Mouse (Mus musculus): ENCODE data around the gene Adgrb3.

DNA sequence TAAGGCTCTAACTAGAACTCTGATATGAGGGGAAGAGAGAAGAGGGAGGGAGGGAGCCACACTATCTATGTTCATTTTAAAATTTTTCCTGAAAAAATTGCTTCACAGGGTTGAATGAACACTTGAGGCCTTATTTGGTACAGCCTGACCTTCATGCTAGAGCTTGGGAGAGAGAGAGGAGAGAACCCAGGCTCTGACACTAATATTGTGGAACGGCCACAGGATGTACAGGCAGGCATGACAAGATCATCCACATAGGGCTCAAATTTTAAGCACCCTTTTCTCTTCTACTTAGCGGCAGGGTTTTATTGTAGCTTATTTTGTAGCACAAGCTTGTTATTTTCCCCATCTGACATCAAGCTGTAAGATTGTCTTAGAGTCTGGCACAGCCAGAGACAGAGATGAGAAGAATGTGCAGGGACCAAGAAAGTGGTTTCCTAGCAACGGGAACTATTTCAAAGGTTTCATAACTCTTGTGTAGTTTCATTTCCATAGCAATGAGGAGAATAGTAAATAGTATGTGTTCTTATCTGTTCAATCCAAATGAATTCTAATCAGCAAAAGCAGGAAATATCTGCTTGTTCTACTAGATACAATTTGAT, 721.9 kb downstream of the Adgrb3 start:
- no peak for TF ChIP-seq POLR2A (IDR thresholded peaks at IDR 0.05; ENCODE audit: borderline replicate concordance, low read depth, low read length)
- no peak for TF ChIP-seq CTCF (IDR thresholded peaks at IDR 0.05; ENCODE audit: low read depth, low read length)
